Mouse (Mus musculus): Measurements from ENCODE around the gene Clasp1. TPM values are rescaled to one million over a fixed set of nuclear protein-coding genes. Genes with fewer than 3 reads are reported as not detected.

Gene Clasp1
- total RNA-seq, 2 experiments from 2014 or later = 91.0 to 94.3 TPM

GRCm38 (mm10) chr1:118648015-118648414 is 259.2 kb downstream of the Clasp1 start:
- DNase-seq (ENCODE audit: low spot score in 2 of 2) = no peak

GRCm38 (mm10) chr1:118649933-118650770 is 261.3 kb downstream of the Clasp1 start:
- DNase-seq (ENCODE audit: low spot score in 2 of 2) = no peak

DNA sequence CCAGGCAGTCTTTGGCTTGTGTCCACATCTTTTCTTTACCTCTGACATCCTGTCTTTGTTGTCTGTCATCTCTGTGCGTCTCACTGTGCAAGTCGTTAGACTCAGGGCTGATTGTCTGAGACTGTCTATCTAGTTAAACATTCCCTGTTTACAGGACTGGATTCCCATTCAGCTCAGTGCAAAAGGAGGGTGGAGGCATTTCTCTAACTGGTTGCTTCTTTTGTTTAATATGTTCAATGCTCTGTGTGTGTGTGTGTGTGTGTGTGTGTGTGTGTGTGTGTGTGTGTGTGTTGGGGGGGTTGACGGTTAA is 261.9 kb downstream of the Clasp1 start:
- DNase-seq (ENCODE audit: low spot score in 2 of 2) = no peak

GRCm38 (mm10) chr1:118658716-118659115 is 269.9 kb downstream of the Clasp1 start:
- no peak for DNase-seq (ENCODE audit: low spot score in 2 of 2)

DNA sequence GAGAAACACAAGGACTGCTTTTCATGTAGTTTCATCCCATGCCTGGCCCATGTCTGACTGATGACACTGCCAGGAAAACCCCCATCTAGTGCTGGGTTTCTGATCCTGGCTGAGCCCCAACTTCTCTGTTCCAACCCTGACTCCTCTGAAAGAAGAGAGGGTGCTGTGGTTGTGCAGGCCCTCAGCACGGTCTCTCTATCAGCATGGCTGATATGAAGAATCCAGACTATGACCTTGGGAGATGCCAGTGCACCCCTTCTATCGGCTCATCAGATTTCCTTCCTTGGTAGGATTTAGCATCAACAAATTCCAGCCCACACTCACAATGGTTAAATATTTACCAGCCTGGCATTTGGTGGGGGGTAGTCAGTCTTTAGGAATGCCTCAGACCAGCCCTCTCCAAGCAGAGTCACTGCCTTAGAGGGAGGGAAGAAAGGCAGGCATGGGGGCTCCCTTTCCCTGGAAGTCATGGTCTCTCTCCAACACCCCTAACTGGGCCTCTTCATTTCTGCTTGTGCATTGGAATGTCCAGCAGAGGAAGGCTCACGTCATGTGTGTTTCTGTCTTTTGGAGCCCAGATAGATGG is 272.1 kb downstream of the Clasp1 start:
- DNase-seq (ENCODE audit: low spot score in 2 of 2) = no peak

Other genes starting within 250 kb of the Clasp1 start
- gene Gm29106, start 212.5 kb upstream of the Clasp1 start, total RNA-seq (2021) = not detected
- 100 to 1,000 TPM; 109 to 110 TPM for gene Tsn, start 77.3 kb upstream of the Clasp1 start, total RNA-seq (2021)
- 10 to 100 TPM; 23.8 to 27.0 TPM for gene Nifk, start 67.2 kb upstream of the Clasp1 start, total RNA-seq (2021)
- 1 to 10 TPM; 2.9 to 3.4 TPM for gene Tfcp2l1, start 238.9 kb downstream of the Clasp1 start, total RNA-seq (2021)

Measured in layer of hippocampus, adult 18-20 months (tissue).